Mouse (Mus musculus) gastrocnemius, adult 8-10 months (tissue): ENCODE results near the gene Cacnb4. TPM values are rescaled to one million over a fixed set of nuclear protein-coding genes. Genes with fewer than 3 reads are reported as not detected.

Experiments
- DNase-seq, 2 experiments: peaks; one replicate each; pipeline ENCODE4 v3.0.0; 2022; ENCODE audit warnings: low spot score in 2 of 2
- total RNA-seq, 4 experiments: library from RNA; stranded (reverse); gene quantifications; 2 replicates each; pipeline ENCODE4 v1.2.4; 2022

The Cacnb4 gene
- total RNA-seq, 4 experiments from 2014 or later: 0.07 to 0.70 (median 0.41) TPM

DNA sequence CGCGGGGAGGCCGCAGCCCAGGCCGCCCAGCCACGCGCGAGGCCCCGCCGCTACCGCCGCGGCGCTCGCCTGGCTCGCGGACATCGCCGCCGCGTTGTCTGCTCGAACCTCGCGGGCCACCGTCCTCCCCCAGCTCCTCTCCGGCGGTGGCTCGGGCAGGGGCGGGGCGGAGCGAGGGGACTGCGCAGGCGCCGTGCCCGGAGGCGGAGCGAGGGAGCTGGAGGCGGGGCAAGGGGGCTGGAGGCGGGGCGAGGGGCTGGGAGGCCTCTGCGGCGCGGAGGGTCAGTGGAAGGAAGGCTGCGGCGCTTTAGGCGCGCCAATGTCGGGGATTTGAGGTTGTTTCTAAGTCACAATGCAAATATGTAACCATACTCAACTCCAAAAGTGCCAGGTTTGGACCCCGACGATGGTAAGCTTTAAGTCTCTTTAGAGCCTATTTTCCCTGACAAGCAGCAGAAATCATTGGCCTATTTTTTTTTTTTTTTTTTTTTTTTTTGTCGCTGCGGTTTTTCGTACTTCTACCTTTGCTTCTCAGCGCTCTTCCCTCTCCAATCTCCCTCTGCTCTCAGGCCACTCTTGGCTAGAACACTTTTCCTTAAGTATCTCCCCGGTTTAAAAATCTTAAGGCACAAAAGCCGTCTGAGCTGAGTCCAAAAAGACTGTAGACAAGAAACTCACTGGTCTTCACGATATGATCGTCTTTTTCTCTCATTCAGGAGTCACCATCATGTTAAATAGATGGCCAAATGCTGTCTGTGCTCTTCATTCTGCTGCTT is 251.7 kb downstream of the Cacnb4 start, which contains the start of gene Arl5a:
Gene Arl5a (minus strand): TSS at position 155 of the 776 bp plus-strand sequence.
- peak; percentile 85 to 86 for DNase-seq

DNA sequence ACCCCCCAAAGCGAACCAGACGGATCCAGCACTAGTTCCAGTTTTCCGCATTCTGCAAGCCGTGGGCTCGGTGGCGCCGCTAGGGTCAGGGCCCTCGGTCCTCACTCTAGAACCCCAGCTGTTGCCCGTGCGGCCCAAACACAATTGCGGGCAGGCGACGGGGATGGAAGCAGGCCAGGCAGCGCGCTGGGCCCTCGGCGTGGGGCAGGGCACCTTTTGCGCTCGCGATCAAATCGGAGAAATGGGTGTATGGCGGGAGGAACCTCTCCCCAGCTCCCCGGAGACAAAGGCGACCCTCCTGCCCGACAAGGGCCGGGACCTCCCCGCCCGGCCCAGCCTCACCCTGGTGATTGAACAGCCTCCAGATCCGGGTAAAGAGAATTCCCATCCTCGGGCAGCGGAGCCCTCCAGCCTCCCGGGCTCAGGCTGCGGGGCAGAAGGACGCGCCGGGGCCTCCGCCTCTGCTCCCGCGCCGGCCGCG is 252.3 kb downstream of the Cacnb4 start:
- peak in 1 of 2 experiments; percentile 13 for DNase-seq

DNA sequence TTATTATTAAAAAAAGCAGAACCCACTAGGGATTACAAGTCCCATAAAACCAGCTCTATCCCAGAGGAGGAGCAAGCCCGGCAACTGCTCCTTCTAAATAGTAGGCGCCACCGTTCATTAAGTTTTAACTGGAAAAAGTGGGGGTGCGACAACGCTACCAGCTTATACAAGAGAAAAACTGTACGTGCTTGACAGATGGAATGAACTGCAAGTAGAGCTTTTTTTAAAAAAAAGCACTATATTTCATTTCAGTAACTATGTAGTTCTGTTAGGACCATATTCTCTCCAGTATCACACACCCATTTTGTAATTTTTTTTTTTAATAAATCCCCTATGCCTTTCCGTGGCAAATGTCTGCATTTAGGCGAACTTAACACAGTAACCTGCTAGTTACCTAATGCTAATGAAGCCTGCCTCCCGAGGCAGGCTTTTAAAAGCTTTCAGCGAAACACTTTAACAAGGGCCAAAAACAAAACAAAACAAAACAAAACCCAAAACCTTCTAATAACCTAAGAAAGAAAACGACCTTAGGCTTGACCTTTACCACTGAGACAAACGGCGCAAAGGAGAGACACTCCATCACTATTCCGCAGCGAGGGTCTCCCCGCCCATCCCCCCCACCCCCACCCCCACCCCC is 252.9 kb downstream of the Cacnb4 start:
- DNase-seq: no peak

GRCm38 (mm10) chr2:52422871-52423610 is 253.6 kb downstream of the Cacnb4 start:
- DNase-seq: no peak

DNA sequence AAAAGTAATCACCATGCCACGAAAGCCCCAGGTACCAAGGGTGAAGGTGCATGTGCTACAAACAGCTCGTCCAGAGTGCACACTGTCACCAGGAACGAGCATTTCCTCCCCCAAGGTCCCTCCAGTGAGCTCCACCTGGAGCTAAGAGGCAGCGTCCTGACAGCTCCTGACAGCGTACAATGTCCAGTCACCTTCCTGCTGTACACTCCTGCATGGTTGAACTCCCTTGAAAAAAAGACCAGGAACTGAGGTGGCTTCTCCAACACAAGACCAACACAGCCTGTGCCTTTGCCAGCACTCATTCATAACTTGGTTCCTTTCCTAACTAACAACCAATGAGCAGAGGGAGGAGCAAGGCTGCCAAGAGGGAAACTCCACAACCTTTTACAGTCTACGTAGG is 255.4 kb downstream of the Cacnb4 start:
- DNase-seq: no peak

DNA sequence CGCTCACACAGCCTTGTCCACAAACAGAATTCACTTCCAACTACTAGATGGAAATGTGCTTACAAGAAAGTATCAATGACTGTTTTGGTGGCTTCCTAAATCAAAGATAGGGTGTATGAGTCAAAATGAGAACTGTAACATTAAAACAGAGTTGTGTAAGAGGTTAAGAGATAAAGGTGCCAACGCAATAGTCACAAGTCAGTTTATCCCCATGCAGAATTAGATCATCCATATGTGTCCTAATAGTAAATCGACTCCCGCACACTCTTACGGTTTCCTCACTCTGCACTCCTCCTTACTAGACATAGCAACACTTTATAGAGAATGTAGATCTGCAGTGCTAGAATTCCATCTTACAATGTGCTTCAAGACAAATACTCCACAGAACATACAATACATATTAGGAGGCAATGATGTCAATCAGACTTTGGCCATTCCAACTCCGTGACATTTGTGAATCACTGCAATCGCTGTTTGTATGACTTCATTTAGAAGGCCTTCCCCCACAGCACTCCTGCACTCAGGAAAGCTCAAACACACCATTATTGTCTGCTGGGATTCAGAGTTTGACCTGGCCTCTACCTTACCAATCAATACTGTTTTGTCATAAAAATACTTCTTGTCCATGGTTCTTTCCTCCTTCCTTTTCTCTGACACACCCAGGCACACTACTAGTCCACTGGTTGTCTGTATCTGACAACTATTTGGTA is 256.5 kb downstream of the Cacnb4 start:
- DNase-seq: no peak

DNA sequence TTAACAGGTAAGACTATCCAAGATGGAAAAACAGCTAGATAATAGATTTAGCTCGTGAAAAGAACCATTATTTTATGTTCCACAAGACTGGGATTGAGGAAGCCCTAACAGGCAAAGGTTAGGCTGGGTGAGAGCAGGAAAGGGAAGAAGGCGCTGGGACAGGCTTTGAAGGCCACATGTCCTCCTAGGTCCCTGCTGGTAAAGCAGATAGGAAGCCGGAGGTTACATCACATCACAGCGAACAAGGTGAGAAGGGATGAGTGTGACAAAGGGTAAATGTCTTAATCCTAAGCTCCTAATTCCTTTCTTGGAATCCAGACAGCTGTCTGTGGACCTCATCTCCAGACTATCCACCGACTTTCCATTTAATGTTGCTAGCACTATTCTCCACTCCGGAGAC is 257.3 kb downstream of the Cacnb4 start:
- DNase-seq: no peak

DNA sequence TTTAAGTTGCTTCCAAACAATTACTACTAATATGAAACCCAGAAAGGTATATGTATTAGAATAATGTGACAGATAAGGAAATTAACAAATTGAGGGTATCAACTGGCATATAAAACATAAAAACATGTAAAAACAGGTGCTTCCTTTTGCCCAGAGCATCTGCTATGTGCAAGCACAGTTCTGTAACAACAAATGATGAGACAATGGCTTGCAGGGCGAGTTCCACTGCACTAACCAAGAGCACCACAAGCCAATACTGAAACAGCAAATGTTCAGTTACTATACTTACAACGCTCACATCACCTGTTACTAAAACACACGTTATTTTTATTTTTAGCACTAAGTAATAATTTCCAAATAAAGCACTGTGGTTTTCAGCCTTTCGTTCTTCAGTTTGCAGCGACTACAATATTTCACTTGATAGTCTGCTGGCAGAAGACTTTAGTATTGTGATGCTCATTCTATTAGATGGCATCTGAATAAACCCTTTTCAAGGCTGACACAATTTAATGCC is 264.1 kb downstream of the Cacnb4 start:
- DNase-seq: no peak

- DNase-seq: no peak
Measured at GRCm38 (mm10) chr2:52406480-52406879, 270.2 kb downstream of the Cacnb4 start.

DNA sequence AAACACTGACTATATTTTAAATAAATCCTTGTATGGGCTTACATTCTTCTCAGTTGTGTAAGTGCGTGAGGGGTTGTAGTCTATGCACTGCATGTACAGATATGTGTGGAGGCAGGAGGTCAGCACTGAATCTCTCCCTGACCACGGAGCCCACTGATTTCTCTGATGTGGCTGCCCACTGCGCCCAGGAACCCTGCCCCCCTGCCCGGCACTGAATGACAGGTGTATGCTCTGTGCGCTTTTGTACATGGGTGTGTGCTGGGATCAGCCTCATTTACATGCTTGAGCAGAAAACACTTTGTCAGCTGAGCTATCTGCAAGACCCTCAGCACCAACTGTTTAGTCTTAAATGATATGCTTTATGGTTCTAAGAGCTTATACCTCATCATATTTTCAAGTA is 271.4 kb downstream of the Cacnb4 start:
- DNase-seq: no peak

DNA sequence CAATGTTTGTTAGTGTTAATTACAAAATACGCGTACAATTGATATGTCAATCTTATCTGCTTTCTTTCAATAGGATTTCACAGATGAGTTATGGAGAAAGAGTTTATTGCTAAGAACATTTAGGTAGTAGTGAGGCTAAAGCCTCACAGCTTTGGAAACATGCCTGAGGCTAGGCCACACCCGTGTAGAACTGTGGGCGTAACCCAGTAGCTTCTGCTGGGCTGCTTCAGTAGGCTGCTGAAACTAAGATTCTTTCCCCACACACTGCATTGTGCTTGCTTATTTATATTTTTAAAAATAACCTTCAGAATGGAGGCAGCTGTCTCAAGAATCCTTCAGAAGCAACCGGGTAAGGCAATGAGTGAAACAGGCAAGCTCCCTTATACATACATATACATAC is 282.1 kb downstream of the Cacnb4 start:
- no peak for DNase-seq

- DNase-seq: peak; percentile 25 to 34
Measured at GRCm38 (mm10) chr2:52390415-52390975, 286.1 kb downstream of the Cacnb4 start.

GRCm38 (mm10) chr2:52389975-52390374 is 286.7 kb downstream of the Cacnb4 start:
- DNase-seq: no peak

- DNase-seq: no peak
Measured at GRCm38 (mm10) chr2:52386451-52386850, 290.2 kb downstream of the Cacnb4 start.

GRCm38 (mm10) chr2:52386037-52386436 is 290.6 kb downstream of the Cacnb4 start:
- DNase-seq: peak in 1 of 2 experiments; percentile 8

GRCm38 (mm10) chr2:52378848-52379261 is 297.8 kb downstream of the Cacnb4 start:
- DNase-seq: no peak

DNA sequence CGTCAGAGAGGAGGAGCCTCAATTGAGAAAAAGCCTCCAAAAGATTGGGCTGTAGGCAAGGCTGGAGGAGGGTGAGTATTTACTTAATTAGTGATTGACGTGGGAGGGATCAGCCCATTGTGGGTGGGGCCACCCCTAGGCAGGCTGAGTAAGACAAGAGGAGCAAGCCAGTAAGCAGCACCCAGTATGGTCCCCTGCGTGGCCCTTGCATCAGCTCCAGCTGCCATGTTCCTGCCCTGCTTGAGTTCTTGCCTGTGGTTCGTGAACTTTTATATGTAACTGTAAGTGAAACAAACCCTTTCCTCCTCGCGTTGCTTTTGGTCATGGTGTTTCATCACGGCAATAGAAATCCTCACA is 298.2 kb downstream of the Cacnb4 start, which contains the start of gene Neb:
Gene Neb (minus strand): TSS at position 27 of the 357 bp plus-strand sequence.
- DNase-seq: no peak
